Mouse (Mus musculus) heart, postnatal 0 days (tissue): ENCODE results near the gene Hyal3. TPM values are rescaled to one million over a fixed set of nuclear protein-coding genes. Genes with fewer than 3 reads are reported as not detected.

Experiments
- ATAC-seq: fragments of 200-750 bp; cut with Nextera tagmentation; 2 replicates; pipeline ENCODE4 v1.8.0; 2017; ENCODE audit warnings: low read depth, moderate number of reproducible peaks, moderate library complexity; ENCODE audit not compliant: insufficient read depth
- DNase-seq: peaks from one replicate; pipeline ENCODE4 v3.0.0-alpha.2; 2016; ENCODE audit warnings: low spot score
- H3K27ac ChIP-seq: fragments of 300-500 bp; sonication (generic); 2 replicates; pipeline ENCODE4 v1.5.1; 2014; ENCODE audit warnings: low read depth, mild to moderate bottlenecking
- H3K27me3 ChIP-seq: fragments of 300-500 bp; sonication (generic); 2 replicates; pipeline ENCODE4 v1.6.1; 2014; ENCODE audit warnings: low read length, mixed read lengths; ENCODE audit not compliant: control insufficient read depth, insufficient read depth
- H3K36me3 ChIP-seq: fragments of 300-500 bp; sonication (generic); replicated peaks from 2 replicates; pipeline ENCODE4 v1.6.1; 2014; ENCODE audit warnings: low read length, mixed read lengths; ENCODE audit not compliant: control insufficient read depth, insufficient read depth
- H3K4me1 ChIP-seq: fragments of 300-500 bp; sonication (generic); 2 replicates; pipeline ENCODE4 v1.6.1; 2014; ENCODE audit warnings: antibody characterized with exemption; ENCODE audit not compliant: control insufficient read depth, insufficient read depth
- H3K4me2 ChIP-seq: fragments of 300-500 bp; sonication (generic); 2 replicates; pipeline ENCODE4 v1.6.1; 2014; ENCODE audit warnings: low read depth, mild to moderate bottlenecking, low read length, moderate library complexity
- H3K4me3 ChIP-seq: fragments of 300-500 bp; sonication (generic); 2 replicates; pipeline ENCODE4 v1.5.1; 2014; ENCODE audit warnings: low read depth, low read length
- H3K9ac ChIP-seq: fragments of 300-500 bp; sonication (generic); replicated peaks from 2 replicates; pipeline ENCODE4 v1.6.1; 2014; ENCODE audit warnings: low read depth, low read length, mixed read lengths
- H3K9me3 ChIP-seq: fragments of 300-500 bp; sonication (generic); replicated peaks from 2 replicates; pipeline ENCODE4 v1.6.1; 2016; ENCODE audit warnings: low read length; ENCODE audit not compliant: control insufficient read depth
- CTCF ChIP-seq: IDR thresholded peaks from 2 replicates; pipeline ENCODE4 v1.5.1; 2016; ENCODE audit warnings: antibody characterized with exemption, control low read depth, low read depth
- EP300 ChIP-seq: IDR thresholded peaks from 2 replicates; pipeline ENCODE4 v1.6.1; 2016; ENCODE audit warnings: antibody characterized with exemption, low read depth
- WGBS: fragments of 180-500 bp; shearing (Covaris S2); extraction: QIAGEN DNeasy Blood & Tissue Kit; methylation state at CpG from one replicate; pipeline ENCODE4 v1.1.7; 2014; 5-methylcytosine and 5-hydroxymethylcytosine counted together
- polyA plus RNA-seq: library from polyadenylated mRNA; unstranded; fragments of >200 nt; fragmentation: Nextera tagmentation; extraction: Ambion mirVana; gene quantifications from 2 replicates; pipeline ENCODE4 v1.2.1, GENCODE M21; 2015
- total RNA-seq: library from RNA; depleted of rRNA; stranded (reverse); fragments of >200 nt; gene quantifications from 2 replicates; pipeline ENCODE4 v1.2.3, GENCODE M21; 2014; ENCODE audit warnings: low replicate concordance

The Hyal3 gene
- total and polyA plus RNA-seq, 2 experiments from 2014 or later: 0.44 to 0.65 TPM

DNA sequence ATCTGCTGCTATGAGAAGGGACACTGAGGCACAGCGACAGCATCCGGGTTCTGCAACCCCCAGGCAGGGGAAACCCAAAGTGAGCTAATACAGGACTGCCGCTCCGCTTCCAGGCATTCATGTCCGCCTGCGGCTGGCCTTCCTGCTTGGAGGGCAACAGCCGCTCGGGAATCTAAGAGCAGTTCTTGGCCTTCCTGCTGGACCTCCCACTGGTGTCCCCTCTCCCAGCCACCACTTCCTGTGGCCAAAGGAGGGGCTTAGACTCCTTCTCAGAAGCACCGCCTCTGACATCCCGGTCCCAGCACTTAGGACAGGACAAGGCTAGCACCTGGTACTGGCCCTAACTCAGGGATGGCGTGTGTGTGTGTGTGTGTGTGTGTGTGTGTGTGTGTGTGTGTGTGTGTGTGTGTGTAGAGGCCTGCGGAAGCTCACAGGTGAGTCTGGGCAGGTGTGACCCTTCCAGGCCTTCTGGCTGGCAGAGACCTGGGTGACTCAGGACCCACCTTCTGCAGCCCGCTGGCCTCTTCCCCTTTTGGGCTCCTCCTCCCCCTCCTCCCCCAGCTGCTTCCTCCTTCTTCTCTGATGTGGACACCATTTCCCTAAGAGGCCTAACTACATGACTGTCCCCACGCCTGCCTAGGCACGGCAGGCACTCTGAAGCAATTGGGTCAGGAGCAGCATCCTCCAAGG is 48.2 kb downstream of the Hyal3 start:
- Histone ChIP-seq H3K4me2 (peak overlapping the region; percentile 40), H3K9me3 (no peaks in the 10 kb centered on the region), H3K27me3 (no peaks in the 10 kb centered on the region), H3K9ac (peak overlapping the region; percentile 2; the same call in 1 of the 2 replicates), H3K27ac (peak overlapping the region; percentile 94), H3K36me3 (peaks cover 14% of the 10 kb centered on the region), H3K4me3 (0 out of 2 replicates have a peak overlapping the region, but pooled peaks have one; percentile 1), H3K4me1 (peaks cover 71% of the 10 kb centered on the region)
- ATAC-seq (peak; percentile 21), DNase-seq (peak; percentile 76)
- no peak for TF ChIP-seq CTCF
- TF ChIP-seq EP300: peak; percentile 43; the same call in 1 of the 2 replicates
- 49% methylated on average over 15 of the region's 15 CpGs for WGBS

DNA sequence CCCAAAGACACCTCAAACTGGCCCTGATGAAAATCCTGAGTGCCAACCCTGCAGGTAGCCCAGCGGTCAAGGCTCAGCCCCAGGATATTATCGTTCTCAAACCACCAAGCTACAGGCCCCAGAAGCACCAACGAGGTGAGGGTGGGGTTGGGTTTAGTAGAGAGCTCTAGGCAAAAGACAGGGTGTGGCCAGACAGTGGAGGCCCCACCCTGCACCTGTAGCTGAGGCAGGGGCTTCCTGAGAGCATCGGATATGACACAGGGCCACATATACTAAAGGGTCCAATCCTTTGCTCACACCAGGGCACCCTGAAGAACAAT is 48.8 kb downstream of the Hyal3 start:
- Histone ChIP-seq H3K4me2 (peak overlapping the region; percentile 40), H3K4me3 (no peak overlapping the region), H3K27me3 (no peaks in the 10 kb centered on the region), H3K9me3 (no peaks in the 10 kb centered on the region), H3K4me1 (peaks cover 66% of the 10 kb centered on the region), H3K36me3 (peaks cover 14% of the 10 kb centered on the region), H3K27ac (peak overlapping the region; percentile 94), H3K9ac (no peak overlapping the region; the same call in 1 of the 2 replicates)
- DNase-seq (no peak), ATAC-seq (no peak)
- TF ChIP-seq EP300: no peak
- TF ChIP-seq CTCF: no peak
- WGBS: 35% methylated on average over 4 of the region's 4 CpGs

DNA sequence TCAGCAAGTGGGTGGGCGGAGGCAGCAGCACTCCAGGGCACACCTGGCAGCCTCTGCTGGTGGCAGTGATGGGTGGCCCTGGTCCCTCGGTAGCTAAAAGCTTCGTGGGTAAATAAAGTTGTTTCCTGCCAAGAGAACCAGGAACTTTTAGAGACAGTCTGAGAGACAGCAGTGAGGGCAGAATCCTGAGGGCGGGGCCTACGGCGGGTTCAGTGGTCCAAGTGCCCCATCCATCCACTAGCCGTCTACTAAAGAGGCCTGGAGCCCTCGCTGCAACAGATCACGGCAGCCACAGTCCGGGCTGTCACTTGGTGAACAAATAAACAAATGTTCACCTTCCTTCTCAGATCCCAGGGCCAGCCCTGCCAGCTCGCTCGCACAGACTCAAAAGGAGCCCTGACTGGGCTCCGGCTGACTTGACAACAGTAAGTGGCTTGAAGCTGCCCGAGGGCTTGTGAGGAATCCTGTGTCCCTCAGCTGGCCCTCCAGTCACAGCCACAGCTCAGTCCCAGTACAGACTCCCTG is 49.3 kb downstream of the Hyal3 start:
- Histone ChIP-seq H3K4me3 (no peak overlapping the region), H3K4me1 (peaks cover 61% of the 10 kb centered on the region), H3K9ac (peak overlapping the region; percentile 25; the same call in 1 of the 2 replicates), H3K36me3 (peaks cover 11% of the 10 kb centered on the region), H3K4me2 (peak overlapping the region; percentile 40), H3K27me3 (no peaks in the 10 kb centered on the region), H3K27ac (peak overlapping the region; percentile 94), H3K9me3 (no peaks in the 10 kb centered on the region)
- no peak for TF ChIP-seq CTCF
- no peak for TF ChIP-seq EP300
- no peak for ATAC-seq
- 32% methylated on average over 14 of the region's 14 CpGs for WGBS
- no peak for DNase-seq

DNA sequence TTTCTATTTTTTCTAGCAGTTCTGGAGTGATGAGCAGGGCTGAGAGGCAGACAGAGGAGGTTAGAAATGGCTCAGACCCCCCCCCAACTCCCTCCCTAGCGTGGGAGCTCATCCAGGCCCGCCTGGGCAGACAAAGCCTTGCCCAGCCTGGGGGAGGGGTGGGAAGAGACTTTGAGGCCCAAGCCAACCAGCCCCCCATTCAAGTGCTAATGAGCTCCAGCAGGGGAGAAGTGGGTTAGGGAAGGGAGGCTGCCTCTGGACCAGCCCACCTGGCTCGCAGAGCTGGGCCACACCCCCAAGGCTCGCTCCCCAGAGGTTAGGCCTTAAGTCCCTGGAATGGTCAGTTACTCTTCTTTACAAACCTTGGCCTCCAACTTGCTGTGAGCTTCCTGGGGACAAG is 50.0 kb downstream of the Hyal3 start:
- ATAC-seq: no peak
- Histone ChIP-seq H3K9ac (peak overlapping the region; percentile 25; the same call in 1 of the 2 replicates), H3K27me3 (no peaks in the 10 kb centered on the region), H3K4me2 (peak overlapping the region; percentile 40), H3K36me3 (peaks cover 6% of the 10 kb centered on the region), H3K9me3 (no peaks in the 10 kb centered on the region), H3K4me1 (peaks cover 57% of the 10 kb centered on the region), H3K4me3 (no peak overlapping the region), H3K27ac (peak overlapping the region; percentile 94)
- no peak for DNase-seq
- 15% methylated on average over 4 of the region's 4 CpGs for WGBS
- TF ChIP-seq EP300: no peak
- no peak for TF ChIP-seq CTCF

DNA sequence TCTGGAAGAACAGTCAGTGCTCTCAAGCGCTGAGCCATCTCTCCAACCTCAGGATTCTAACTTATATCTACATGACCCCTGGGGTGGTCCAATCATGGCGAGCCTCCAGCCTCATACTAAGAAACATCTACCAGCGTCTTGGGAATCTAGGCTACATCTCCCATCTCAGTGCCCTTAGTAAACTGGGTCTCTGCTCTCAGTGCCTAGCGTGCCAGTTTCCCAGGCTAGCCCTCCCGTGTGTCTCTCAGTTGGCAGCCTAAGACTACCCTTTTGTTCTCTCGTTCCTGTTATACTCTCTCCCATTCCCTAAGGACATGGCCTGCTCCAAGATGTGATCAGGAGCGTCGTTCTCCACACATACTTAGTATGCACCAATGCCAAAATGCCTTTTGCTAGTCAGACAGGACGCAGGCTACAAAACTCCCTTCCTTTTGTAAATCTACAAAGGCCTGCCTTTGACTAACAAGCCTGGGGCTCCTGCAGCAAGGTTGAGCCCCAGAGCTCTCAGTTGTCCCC is 50.8 kb downstream of the Hyal3 start:
- no peak for ATAC-seq
- H3K9me3 ChIP-seq: no peaks in the 10 kb centered on the region
- DNase-seq: no peak
- H3K27ac ChIP-seq: peak overlapping the region; percentile 94
- TF ChIP-seq EP300 (no peak), CTCF (no peak)
- H3K4me2 ChIP-seq: peak overlapping the region; percentile 80
- 57% methylated on average over 9 of the region's 9 CpGs for WGBS
- H3K4me1 ChIP-seq: peaks cover 55% of the 10 kb centered on the region
- H3K4me3 ChIP-seq: no peak overlapping the region; the same call in 1 of the 2 replicates
- H3K36me3 ChIP-seq: 0 out of 2 replicates have a peak, but pooled peaks cover 6% of the 10 kb centered on the region
- no peaks in the 10 kb centered on the region for H3K27me3 ChIP-seq
- H3K9ac ChIP-seq: no peak overlapping the region
